Mouse (Mus musculus) liver, postnatal 0 days (tissue): Measurements from ENCODE around the gene Aatf. TPM values are rescaled to one million over a fixed set of nuclear protein-coding genes. Genes with fewer than 3 reads are reported as not detected.

Experiments used
- ATAC-seq: fragments of 200-750 bp; cut with Nextera tagmentation; 2 replicates; pipeline ENCODE4 v1.8.0; 2017; ENCODE audit warnings: mild to moderate bottlenecking, moderate library complexity
- DNase-seq: peaks from one replicate; pipeline ENCODE4 v3.0.0-alpha.2; 2016
- H3K27ac ChIP-seq: fragments of 300-500 bp; sonication (generic); 2 replicates; pipeline ENCODE4 v1.5.1; 2014; ENCODE audit warnings: antibody characterized with exemption, moderate library complexity, mild to moderate bottlenecking, low read depth
- H3K27me3 ChIP-seq: fragments of 300-500 bp; sonication (generic); 2 replicates; pipeline ENCODE4 v1.6.1; 2014; ENCODE audit warnings: low read length, control low read depth, mixed read lengths; ENCODE audit not compliant: insufficient read depth
- H3K36me3 ChIP-seq: fragments of 300-500 bp; sonication (generic); replicated peaks from 2 replicates; pipeline ENCODE4 v1.6.1; 2014; ENCODE audit warnings: mild to moderate bottlenecking, control low read depth, low read length, moderate library complexity, mixed read lengths; ENCODE audit not compliant: insufficient read depth
- H3K4me1 ChIP-seq: fragments of 300-500 bp; sonication (generic); 2 replicates; pipeline ENCODE4 v1.6.1; 2014; ENCODE audit warnings: antibody characterized with exemption, mild to moderate bottlenecking, control low read depth; ENCODE audit not compliant: insufficient read depth
- H3K4me2 ChIP-seq: fragments of 300-500 bp; sonication (generic); 2 replicates; pipeline ENCODE4 v1.6.1; 2014; ENCODE audit warnings: low read depth, mild to moderate bottlenecking, low read length, moderate library complexity, mixed read lengths
- H3K4me3 ChIP-seq: fragments of 300-500 bp; sonication (generic); 2 replicates; pipeline ENCODE4 v1.5.1; 2014; ENCODE audit warnings: low read depth, low read length
- H3K9ac ChIP-seq: fragments of 300-500 bp; sonication (generic); replicated peaks from 2 replicates; pipeline ENCODE4 v1.6.1; 2014; ENCODE audit warnings: mild to moderate bottlenecking, moderate library complexity
- H3K9me3 ChIP-seq: fragments of 300-500 bp; sonication (generic); 2 replicates; pipeline ENCODE4 v1.6.1; 2016; ENCODE audit warnings: mild to moderate bottlenecking, control low read depth, low read length, mixed read lengths
- CTCF ChIP-seq: sonication (generic); IDR thresholded peaks from 2 replicates; pipeline ENCODE4 v1.5.1; 2016; ENCODE audit warnings: antibody characterized with exemption, low read depth
- EP300 ChIP-seq: IDR thresholded peaks from 2 replicates; pipeline ENCODE4 v1.6.1; 2016; ENCODE audit warnings: antibody characterized with exemption, low read depth, mild to moderate bottlenecking
- WGBS: fragments of 180-500 bp; shearing (Covaris S2); extraction: QIAGEN DNeasy Blood & Tissue Kit; methylation state at CpG from one replicate; pipeline ENCODE4 v1.1.7; 2014; ENCODE audit not compliant: insufficient replicate concordance; 5-methylcytosine and 5-hydroxymethylcytosine counted together
- polyA plus RNA-seq: library from polyadenylated mRNA; unstranded; fragments of >200 nt; fragmentation: Nextera tagmentation; extraction: Ambion mirVana; gene quantifications from 2 replicates; pipeline ENCODE4 v1.2.1, GENCODE M21; 2015

Aatf gene
- polyA plus RNA-seq, 1 experiment from 2014 or later = 20.6 TPM

GRCm38 (mm10) chr11:84375951-84376496 lies 137.3 kb downstream of the Aatf start:
- H3K4me2 ChIP-seq = no peak overlapping the region
- 68% methylated on average over 3 of the region's 3 CpGs for WGBS
- TF ChIP-seq EP300 = no peak
- no peak for TF ChIP-seq CTCF

DNA sequence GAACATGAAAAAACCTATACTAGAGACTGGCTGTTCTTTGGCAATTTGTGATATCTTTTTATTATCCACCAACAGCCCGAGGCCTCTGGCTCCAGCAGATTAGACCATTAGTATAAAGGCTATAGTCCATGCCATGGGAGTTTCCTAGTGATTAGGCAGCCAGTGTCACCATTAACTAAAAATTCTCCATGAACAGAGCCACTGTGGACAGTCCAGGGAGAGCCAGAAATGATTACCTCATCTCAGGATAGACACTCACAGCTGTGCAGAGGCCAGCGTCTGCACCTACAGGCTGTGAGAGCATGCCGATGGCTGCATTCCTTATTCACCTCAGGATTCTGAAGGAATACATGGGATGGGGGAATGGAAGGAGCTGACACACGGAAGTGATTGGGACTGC lies 140.2 kb downstream of the Aatf start:
- ATAC-seq (no peak), DNase-seq (no peak)
- no peak for TF ChIP-seq CTCF
- TF ChIP-seq EP300 = no peak
- no peak overlapping the region for H3K9ac ChIP-seq
- H3K27me3 ChIP-seq = no peaks in the 10 kb centered on the region
- H3K36me3 ChIP-seq = peaks cover 15% of the 10 kb centered on the region
- H3K27ac ChIP-seq = no peak overlapping the region
- no peak overlapping the region for H3K4me2 ChIP-seq
- no peak overlapping the region for H3K4me3 ChIP-seq
- H3K4me1 ChIP-seq = no peaks in the 10 kb centered on the region
- H3K9me3 ChIP-seq = no peaks in the 10 kb centered on the region
- 86% methylated on average over 4 of the region's 4 CpGs for WGBS

More at GRCm38 (mm10) chr11:84375951-84376496, 137.3 kb downstream of the Aatf start:
- Histone ChIP-seq H3K27ac (no peak overlapping the region), H3K4me1 (no peaks in the 10 kb centered on the region), H3K9me3 (no peaks in the 10 kb centered on the region), H3K4me3 (no peak overlapping the region), H3K27me3 (no peaks in the 10 kb centered on the region), H3K9ac (no peak overlapping the region), H3K36me3 (peaks cover 11% of the 10 kb centered on the region)
- ATAC-seq = no peak
- no peak for DNase-seq

Other genes starting within 250 kb of the Aatf start
- 0.12 and 0.21 TPM in 2 replicates for gene Lhx1, start 12.0 kb upstream of the Aatf start, polyA plus RNA-seq